Mouse (Mus musculus) heart, postnatal 0 days (tissue): Measurements from ENCODE around the gene Msx2.

Experiments used
- CTCF ChIP-seq: IDR thresholded peaks from 2 replicates; pipeline ENCODE4 v1.5.1; 2016; ENCODE audit warnings: antibody characterized with exemption, control low read depth, low read depth
- EP300 ChIP-seq: IDR thresholded peaks from 2 replicates; pipeline ENCODE4 v1.6.1; 2016; ENCODE audit warnings: antibody characterized with exemption, low read depth

DNA sequence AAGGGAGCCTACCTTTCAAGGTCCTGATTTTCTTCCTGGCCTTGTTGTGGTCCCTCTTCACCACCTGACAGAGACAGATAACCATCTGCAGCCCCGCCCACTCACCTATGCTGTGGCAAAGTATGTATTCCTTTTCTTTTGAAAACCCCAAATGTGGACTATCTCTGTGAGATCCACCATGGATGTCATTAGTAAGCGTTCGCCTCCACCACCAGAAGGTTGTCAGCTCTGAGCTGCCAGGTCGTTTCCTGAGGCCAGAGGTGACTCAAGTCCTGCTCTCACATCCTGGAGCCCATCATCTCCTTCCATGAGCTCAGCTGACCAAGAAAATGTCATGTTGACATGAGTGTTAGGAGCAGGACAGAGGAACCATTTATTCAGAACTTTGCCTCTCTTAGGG lies 52.1 kb downstream of the Msx2 start:
- TF ChIP-seq CTCF (no peak), EP300 (no peak)
